Mouse (Mus musculus): ENCODE measurements at regions not wholly inside any gene's neighbourhood (a gene's known extent, or its start where the extent isn't known, plus 50 kb on each side); places are given as distances from the start of the nearest gene placed in this dataset.

- Histone ChIP-seq H3K36me3 (no peaks in the 10 kb centered on the region), H3K27ac (no peak overlapping the region), H3K4me3 (replicated peaks) (no peak overlapping the region), H3K4me2 (replicated peaks) (no peak overlapping the region), H3K27me3 (no peaks in the 10 kb centered on the region), H3K9me3 (no peaks in the 10 kb centered on the region), H3K9ac (replicated peaks) (no peak overlapping the region), H3K4me1 (replicated peaks) (peaks cover 12% of the 10 kb centered on the region)
- 82% methylated on average over 4 of the region's 4 CpGs for WGBS
- no peak for ATAC-seq
Observed at GRCm38 (mm10) chr1:165050176-165050575, 110.4 kb downstream of the Tbx19 start.

GRCm38 (mm10) chr1:165046637-165047036 is 111.3 kb upstream of the Xcl1 start:
- peak; percentile 81 for ATAC-seq
- H3K4me2 ChIP-seq (replicated peaks), result 0 out of 2 replicates have a peak overlapping the region, but pooled peaks have one; percentile 15
- H3K4me1 ChIP-seq (replicated peaks), result peaks cover 22% of the 10 kb centered on the region
- peak overlapping the region; percentile 42 for H3K9ac ChIP-seq (replicated peaks)
- H3K9me3 ChIP-seq, result no peaks in the 10 kb centered on the region
- H3K27me3 ChIP-seq, result no peaks in the 10 kb centered on the region
- 28% methylated on average over 7 of the region's 7 CpGs for WGBS
- H3K27ac ChIP-seq, result peak overlapping the region; percentile 55
- H3K36me3 ChIP-seq, result no peaks in the 10 kb centered on the region
- no peak overlapping the region for H3K4me3 ChIP-seq (replicated peaks)

- whole genome bisulfite sequencing, result 74% methylated on average over 4 of the region's 4 CpGs
- Histone ChIP-seq H3K27me3 (no peaks in the 10 kb centered on the region), H3K9ac (replicated peaks) (no peak overlapping the region; the same call in 1 of the 2 replicates), H3K9me3 (no peaks in the 10 kb centered on the region), H3K4me2 (replicated peaks) (no peak overlapping the region), H3K27ac (0 out of 2 replicates have a peak overlapping the region, but pooled peaks have one; percentile 27), H3K4me3 (replicated peaks) (no peak overlapping the region), H3K4me1 (replicated peaks) (peaks cover 22% of the 10 kb centered on the region), H3K36me3 (no peaks in the 10 kb centered on the region)
- ATAC-seq, result no peak
Observed at GRCm38 (mm10) chr1:165046056-165046455, 110.7 kb upstream of the Xcl1 start.

DNA sequence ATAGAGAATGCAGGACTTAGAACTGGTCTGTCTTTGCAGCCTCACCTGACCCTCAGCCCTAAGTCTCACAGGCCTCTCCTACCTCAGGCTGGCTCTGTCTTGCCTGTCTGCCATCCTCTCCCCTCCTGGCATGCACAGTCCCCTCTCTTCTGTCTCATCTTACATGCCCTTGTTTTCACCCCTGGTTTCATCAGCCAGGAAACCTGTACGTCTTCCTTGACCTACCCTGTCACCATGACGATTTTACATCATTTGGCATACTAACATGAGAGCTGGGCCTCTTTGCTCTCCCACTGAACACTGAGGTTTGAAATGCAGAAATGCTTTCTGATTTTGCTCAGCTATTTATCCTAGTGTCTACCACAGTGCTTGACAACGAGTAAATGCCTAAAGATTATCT is 108.0 kb upstream of the Xcl1 start:
- no peak overlapping the region for H3K9ac ChIP-seq (replicated peaks)
- H3K4me2 ChIP-seq (replicated peaks), result no peak overlapping the region
- H3K4me3 ChIP-seq (replicated peaks), result no peak overlapping the region
- no peaks in the 10 kb centered on the region for H3K9me3 ChIP-seq
- peaks cover 22% of the 10 kb centered on the region for H3K4me1 ChIP-seq (replicated peaks)
- ATAC-seq, result no peak
- H3K27me3 ChIP-seq, result no peaks in the 10 kb centered on the region
- no peaks in the 10 kb centered on the region for H3K36me3 ChIP-seq
- H3K27ac ChIP-seq, result no peak overlapping the region
- 66% methylated on average over 3 of the region's 3 CpGs for WGBS

DNA sequence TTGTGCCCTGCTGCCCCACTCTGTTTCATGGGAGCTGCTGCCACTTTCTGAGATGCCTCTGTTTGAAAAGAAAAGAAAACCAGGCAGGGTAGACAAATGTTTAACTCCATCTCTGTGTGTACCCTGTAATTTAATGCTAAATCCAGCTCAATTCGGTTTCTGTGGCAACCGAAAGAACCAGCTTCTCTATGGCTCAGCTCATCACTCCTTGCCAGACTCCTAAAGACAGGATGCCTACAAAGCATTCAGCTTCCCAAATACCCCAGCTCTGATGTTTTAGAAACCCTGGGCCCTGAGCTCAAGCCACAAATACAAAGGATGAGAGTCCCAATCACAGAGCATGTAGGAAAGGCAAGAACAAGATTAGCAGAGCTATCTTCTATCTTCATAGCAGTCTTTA is 106.8 kb upstream of the Xcl1 start:
- Histone ChIP-seq H3K36me3 (no peaks in the 10 kb centered on the region), H3K27ac (peak overlapping the region; percentile 47; the same call in 1 of the 2 replicates), H3K9me3 (no peaks in the 10 kb centered on the region), H3K4me1 (replicated peaks) (peaks cover 22% of the 10 kb centered on the region), H3K4me2 (replicated peaks) (no peak overlapping the region), H3K9ac (replicated peaks) (no peak overlapping the region), H3K27me3 (no peaks in the 10 kb centered on the region), H3K4me3 (replicated peaks) (no peak overlapping the region)
- WGBS, result 56% methylated on average over 2 of the region's 2 CpGs
- peak; percentile 57 for ATAC-seq

- Histone ChIP-seq H3K9me3 (no peaks in the 10 kb centered on the region), H3K4me1 (replicated peaks) (peaks cover under 1% of the 10 kb centered on the region), H3K9ac (replicated peaks) (no peak overlapping the region), H3K27me3 (no peaks in the 10 kb centered on the region), H3K27ac (no peak overlapping the region), H3K4me3 (replicated peaks) (no peak overlapping the region), H3K36me3 (no peaks in the 10 kb centered on the region), H3K4me2 (replicated peaks) (no peak overlapping the region)
- ATAC-seq, result no peak
- WGBS, result 76% methylated on average over 3 of the region's 3 CpGs
Observed at GRCm38 (mm10) chr1:165036631-165037030, 101.3 kb upstream of the Xcl1 start.

- Histone ChIP-seq H3K27me3 (no peaks in the 10 kb centered on the region), H3K9ac (replicated peaks) (no peak overlapping the region), H3K4me2 (replicated peaks) (no peak overlapping the region), H3K36me3 (no peaks in the 10 kb centered on the region), H3K27ac (no peak overlapping the region), H3K4me3 (replicated peaks) (no peak overlapping the region), H3K9me3 (no peaks in the 10 kb centered on the region), H3K4me1 (replicated peaks) (no peaks in the 10 kb centered on the region)
- ATAC-seq, result peak; percentile 60; the same call in 1 of the 2 replicates
- 89% methylated on average over 1 of the region's 1 CpGs for WGBS
Observed at GRCm38 (mm10) chr1:165035618-165036017, 100.3 kb upstream of the Xcl1 start.

GRCm38 (mm10) chr1:165020960-165021563 is 85.7 kb upstream of the Xcl1 start:
- no peak overlapping the region for H3K4me3 ChIP-seq (replicated peaks)
- no peak for ATAC-seq

GRCm38 (mm10) chr1:165018692-165019309 is 83.5 kb upstream of the Xcl1 start:
- Histone ChIP-seq H3K4me3 (replicated peaks) (peak overlapping the region; percentile 41), H3K4me2 (replicated peaks) (peak overlapping the region; percentile 55), H3K9ac (replicated peaks) (peak overlapping the region; percentile 49; the same call in 1 of the 2 replicates), H3K27ac (peak overlapping the region; percentile 70), H3K9me3 (no peaks in the 10 kb centered on the region), H3K27me3 (no peaks in the 10 kb centered on the region), H3K4me1 (replicated peaks) (peaks cover 19% of the 10 kb centered on the region), H3K36me3 (no peaks in the 10 kb centered on the region)
- WGBS, result 10% methylated on average over 16 of the region's 16 CpGs
- ATAC-seq, result peak; percentile 97

More at GRCm38 (mm10) chr1:165020960-165021563, 85.7 kb upstream of the Xcl1 start:
- H3K9ac ChIP-seq (replicated peaks), result no peak overlapping the region
- H3K9me3 ChIP-seq, result no peaks in the 10 kb centered on the region
- peaks cover 19% of the 10 kb centered on the region for H3K4me1 ChIP-seq (replicated peaks)
- H3K36me3 ChIP-seq, result no peaks in the 10 kb centered on the region
- WGBS, result 77% methylated on average over 10 of the region's 10 CpGs
- H3K27ac ChIP-seq, result no peak overlapping the region
- H3K27me3 ChIP-seq, result no peaks in the 10 kb centered on the region
- no peak overlapping the region for H3K4me2 ChIP-seq (replicated peaks)

- Histone ChIP-seq H3K9ac (replicated peaks) (no peak overlapping the region), H3K4me1 (replicated peaks) (peaks cover 19% of the 10 kb centered on the region), H3K4me3 (replicated peaks) (peak overlapping the region; percentile 41), H3K27ac (peak overlapping the region; percentile 70), H3K27me3 (no peaks in the 10 kb centered on the region), H3K9me3 (no peaks in the 10 kb centered on the region), H3K4me2 (replicated peaks) (peak overlapping the region; percentile 55; the same call in 1 of the 2 replicates), H3K36me3 (no peaks in the 10 kb centered on the region)
- 78% methylated on average over 4 of the region's 4 CpGs for WGBS
- ATAC-seq, result peak; percentile 48
Observed at GRCm38 (mm10) chr1:165018236-165018635, 82.9 kb upstream of the Xcl1 start.

DNA sequence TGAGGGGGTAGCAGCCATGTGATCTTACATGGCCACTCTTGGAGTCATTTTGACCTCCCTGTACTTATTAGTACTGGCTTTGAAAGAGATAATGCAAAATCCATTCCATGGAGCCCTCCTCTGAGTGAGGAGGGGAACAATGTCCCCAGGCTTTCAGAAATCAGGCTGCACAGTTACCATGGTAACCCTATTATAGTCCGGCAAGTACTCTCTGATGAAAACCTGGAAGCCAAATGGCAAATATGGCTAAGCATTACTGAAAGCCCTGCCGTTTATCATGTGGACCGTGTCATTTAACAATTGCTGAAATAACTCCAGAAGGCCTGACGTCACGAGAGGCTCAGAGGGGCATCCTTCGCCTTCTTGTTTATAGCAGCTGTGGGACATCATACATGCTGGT is 82.5 kb upstream of the Xcl1 start:
- no peak overlapping the region for H3K4me3 ChIP-seq (replicated peaks)
- peak overlapping the region; percentile 70 for H3K27ac ChIP-seq
- no peaks in the 10 kb centered on the region for H3K36me3 ChIP-seq
- ATAC-seq, result peak; percentile 64
- no peaks in the 10 kb centered on the region for H3K27me3 ChIP-seq
- H3K4me1 ChIP-seq (replicated peaks), result peaks cover 19% of the 10 kb centered on the region
- H3K9ac ChIP-seq (replicated peaks), result no peak overlapping the region
- H3K9me3 ChIP-seq, result no peaks in the 10 kb centered on the region
- H3K4me2 ChIP-seq (replicated peaks), result no peak overlapping the region
- 23% methylated on average over 6 of the region's 6 CpGs for WGBS

- H3K4me3 ChIP-seq (replicated peaks), result no peak overlapping the region
- H3K27ac ChIP-seq, result no peak overlapping the region
- no peaks in the 10 kb centered on the region for H3K9me3 ChIP-seq
- no peak for ATAC-seq
- H3K27me3 ChIP-seq, result no peaks in the 10 kb centered on the region
- WGBS, result 75% methylated on average over 1 of the region's 1 CpGs
- H3K9ac ChIP-seq (replicated peaks), result no peak overlapping the region
- no peak overlapping the region for H3K4me2 ChIP-seq (replicated peaks)
- peaks cover 17% of the 10 kb centered on the region for H3K4me1 ChIP-seq (replicated peaks)
- H3K36me3 ChIP-seq, result no peaks in the 10 kb centered on the region
Observed at GRCm38 (mm10) chr1:165014328-165014727, 79.0 kb upstream of the Xcl1 start.

All from midbrain, embryonic 13.5 days (tissue).